27 mouse cellular contexts compared by ENCODE assay signal in genomic region chr11:78889156-78889555, GRCm38 (mm10). TPM values are rescaled to one million over a fixed set of nuclear protein-coding genes. Genes with fewer than 3 reads are reported as not detected.
A peak's percentile ranks its signal among the peaks of the same experiment; 100 is the strongest.
DNase-seq lines count a peak whose midpoint lies in the region; ATAC-seq and TF ChIP-seq lines count a peak whose summit lies in the region.
"Had no signal": no experiment of that assay in that cellular context is flagged by ENCODE, and none has a peak within 500 bp of the region (broad histone marks: within the 10 kb centered on the region; RNA-seq: fewer than 3 reads in every experiment).

No protein-coding gene starts in this region.

- dilution Hi-C loops in CH12.LX (cut with MboI; ENCODE audit: extremely low pct_ligation_motif_present, extremely low pct_unique_long_range_greater_than_20kb, low sequenced_read_pairs), result no loop called here

- H3K79me2 ChIP-seq in CH12.LX (replicated peaks; ENCODE audit: control insufficient read depth, extremely low read depth, insufficient read depth, poor library complexity, severe bottlenecking), result no peaks in the 10 kb centered on the region

- POLR2A ChIA-PET in Patski (lab: Charles Lee), result no interaction called here

- H3K36me3 ChIP-seq in hindbrain, postnatal 0 days (ENCODE audit: insufficient read depth, low read length), result no peaks in the 10 kb centered on the region
- H3K36me3 ChIP-seq in hindbrain, embryonic 13.5 days, result no peaks in the 10 kb centered on the region
- no peaks in the 10 kb centered on the region for H3K36me3 ChIP-seq in midbrain, embryonic 10.5 days
- no peaks in the 10 kb centered on the region for H3K36me3 ChIP-seq in midbrain, embryonic 15.5 days (replicated peaks)
- H3K36me3 ChIP-seq in CH12.LX (replicated peaks in 1 of 2; ENCODE audit: control insufficient read depth in 1 of 2, insufficient read depth in 1 of 2, low read length in 1 of 2), result no peaks in the 10 kb centered on the region
- H3K36me3 ChIP-seq: embryonic facial prominence, embryonic 10.5 days; embryonic facial prominence, embryonic 13.5 days; forebrain, embryonic 12.5 days; forebrain, embryonic 15.5 days; heart, embryonic 13.5 days; hindbrain, embryonic 15.5 days; intestine, embryonic 15.5 days had no signal

- no peaks in the 10 kb centered on the region for H3K9me3 ChIP-seq in hindbrain, postnatal 0 days (ENCODE audit: low read length)
- H3K9me3 ChIP-seq in hindbrain, embryonic 13.5 days, result no peaks in the 10 kb centered on the region
- no peaks in the 10 kb centered on the region for H3K9me3 ChIP-seq in midbrain, embryonic 10.5 days (replicated peaks)
- H3K9me3 ChIP-seq in midbrain, embryonic 15.5 days, result no peaks in the 10 kb centered on the region
- H3K9me3 ChIP-seq in CH12.LX (replicated peaks; ENCODE audit: low read length), result no peaks in the 10 kb centered on the region
- H3K9me3 ChIP-seq: embryonic facial prominence, embryonic 10.5 days; embryonic facial prominence, embryonic 13.5 days; forebrain, embryonic 12.5 days; forebrain, embryonic 15.5 days; heart, embryonic 13.5 days; hindbrain, embryonic 15.5 days; intestine, embryonic 15.5 days had no signal

- CTCF ChIA-PET in Patski (lab: Charles Lee), result interaction anchor here (1.0 to 1.8 kb wide), 4 partner anchors 10 to 27 kb away, joined by 3 to 4 read pairs (median 4); no protein-coding TSS in a partner anchor

- TF ChIP-seq RAD21 in CH12.LX (IDR thresholded peaks at IDR 0.05; ENCODE audit: low read depth, low read length), result no peak

- peaks cover 3% of the 10 kb centered on the region; the same call in 1 of the 2 replicates for H3K4me1 ChIP-seq in hindbrain, postnatal 0 days (ENCODE audit: insufficient read depth, low read length)
- peaks cover 17% of the 10 kb centered on the region for H3K4me1 ChIP-seq in hindbrain, embryonic 13.5 days (replicated peaks)
- peaks cover 36% of the 10 kb centered on the region for H3K4me1 ChIP-seq in midbrain, embryonic 10.5 days
- H3K4me1 ChIP-seq in midbrain, embryonic 15.5 days, result peaks cover 20% of the 10 kb centered on the region
- peaks cover 9 to 32% of the 10 kb centered on the region in 2 experiments for H3K4me1 ChIP-seq in CH12.LX (ENCODE audit: control insufficient read depth in 1 of 2, insufficient read depth in 2 of 2)
- H3K4me1 ChIP-seq: intestine, embryonic 15.5 days had no signal

- H3K9ac ChIP-seq in hindbrain, postnatal 0 days (replicated peaks; ENCODE audit: low read length), result no peak overlapping the region
- H3K9ac ChIP-seq in hindbrain, embryonic 13.5 days, result no peak overlapping the region
- no peak overlapping the region for H3K9ac ChIP-seq in midbrain, embryonic 15.5 days
- no peak overlapping the region for H3K9ac ChIP-seq in CH12.LX (ENCODE audit: insufficient read depth, low read depth)
- H3K9ac ChIP-seq: embryonic facial prominence, embryonic 13.5 days; forebrain, embryonic 12.5 days; forebrain, embryonic 15.5 days; heart, embryonic 13.5 days; hindbrain, embryonic 15.5 days; intestine, embryonic 15.5 days had no signal

- no peak overlapping the region for H3K4me3 ChIP-seq in hindbrain, postnatal 0 days (ENCODE audit: low read length)
- H3K4me3 ChIP-seq in hindbrain, embryonic 13.5 days, result no peak overlapping the region
- H3K4me3 ChIP-seq in midbrain, embryonic 10.5 days, result no peak overlapping the region
- no peak overlapping the region for H3K4me3 ChIP-seq in midbrain, embryonic 15.5 days
- no peak overlapping the region for H3K4me3 ChIP-seq in CH12.LX (replicated peaks in 1 of 3; ENCODE audit: low read depth in 2 of 3, low read length in 2 of 3, poor library complexity in 1 of 3)
- H3K4me3 ChIP-seq: embryonic facial prominence, embryonic 10.5 days; embryonic facial prominence, embryonic 13.5 days; erythroblast, embryonic 14.5 days; forebrain, embryonic 12.5 days; forebrain, embryonic 15.5 days; heart, embryonic 13.5 days; hindbrain, embryonic 15.5 days; intestine, embryonic 15.5 days had no signal

- H3K27ac ChIP-seq in hindbrain, postnatal 0 days, result no peak overlapping the region
- H3K27ac ChIP-seq in hindbrain, embryonic 13.5 days, result no peak overlapping the region
- H3K27ac ChIP-seq in midbrain, embryonic 10.5 days (replicated peaks), result peak overlapping the region; percentile 6; the same call in 1 of the 2 replicates
- no peak overlapping the region for H3K27ac ChIP-seq in midbrain, embryonic 15.5 days
- no peak overlapping the region for H3K27ac ChIP-seq in CH12.LX (ENCODE audit: insufficient read depth, low read depth)
- H3K27ac ChIP-seq: embryonic facial prominence, embryonic 10.5 days; embryonic facial prominence, embryonic 13.5 days; forebrain, embryonic 12.5 days; forebrain, embryonic 15.5 days; heart, embryonic 13.5 days; hindbrain, embryonic 15.5 days; intestine, embryonic 15.5 days had no signal

- H3K27me3 ChIP-seq in hindbrain, postnatal 0 days (ENCODE audit: insufficient read depth, low read length), result no peaks in the 10 kb centered on the region
- no peaks in the 10 kb centered on the region for H3K27me3 ChIP-seq in hindbrain, embryonic 13.5 days
- H3K27me3 ChIP-seq in midbrain, embryonic 10.5 days (ENCODE audit: low read depth, poor library complexity, severe bottlenecking), result no peaks in the 10 kb centered on the region
- H3K27me3 ChIP-seq in midbrain, embryonic 15.5 days (replicated peaks), result no peaks in the 10 kb centered on the region
- H3K27me3 ChIP-seq in CH12.LX (replicated peaks) (no peaks in the 10 kb centered on the region), Patski (no peaks in the 10 kb centered on the region)
- H3K27me3 ChIP-seq: embryonic facial prominence, embryonic 13.5 days; forebrain, embryonic 12.5 days; forebrain, embryonic 15.5 days; heart, embryonic 13.5 days; intestine, embryonic 15.5 days had no signal

- H3K4me2 ChIP-seq in hindbrain, postnatal 0 days (ENCODE audit: low read depth, low read length), result no peak overlapping the region
- H3K4me2 ChIP-seq in hindbrain, embryonic 13.5 days, result no peak overlapping the region
- no peak overlapping the region for H3K4me2 ChIP-seq in midbrain, embryonic 15.5 days
- H3K4me2 ChIP-seq in CH12.LX (ENCODE audit: insufficient read depth, low read depth, poor library complexity, severe bottlenecking), result no peak overlapping the region
- H3K4me2 ChIP-seq: embryonic facial prominence, embryonic 13.5 days; forebrain, embryonic 12.5 days; forebrain, embryonic 15.5 days; heart, embryonic 13.5 days; hindbrain, embryonic 15.5 days; intestine, embryonic 15.5 days had no signal

- TF ChIP-seq EP300 in CH12.LX (IDR thresholded peaks at IDR 0.05; ENCODE audit: low read length), result peak; percentile 44

- 84% methylated on average over 4 of the region's 4 CpGs for WGBS in hindbrain, postnatal 0 days
- WGBS in hindbrain, embryonic 13.5 days, result 94% methylated on average over 4 of the region's 4 CpGs
- 89% methylated on average over 4 of the region's 4 CpGs for WGBS in midbrain, embryonic 10.5 days
- 91% methylated on average over 4 of the region's 4 CpGs for WGBS in midbrain, embryonic 15.5 days

- DNase-seq in hindbrain, postnatal 0 days (ENCODE audit: low spot score), result peak; percentile 28
- DNase-seq in midbrain, embryonic 10.5 days (ENCODE audit: low spot score), result no peak
- DNase-seq in CH12.LX (ENCODE audit: extremely low read depth) (peak; percentile 17), Patski (ENCODE audit: low read depth, low spot score) (peak; percentile 86)
- no peak for DNase-seq in spleen, postnatal 10 days (ENCODE audit: low spot score in 2 of 2)
- DNase-seq: adrenal gland, postnatal 10 days; adrenal gland, postnatal 36 days; cerebellum, adult 18-20 months; cerebellum, adult 9-11 months; cerebellum, postnatal 36 days; embryo, embryonic 11 days; gastrocnemius, postnatal 25 days; heart, adult 18-20 months; heart, postnatal 14 days; heart, postnatal 4 days had no signal

- no peak for ATAC-seq in hindbrain, postnatal 0 days
- no peak for ATAC-seq in hindbrain, embryonic 13.5 days (ENCODE audit: low FRiP score)
- ATAC-seq in midbrain, embryonic 15.5 days (replicated peaks), result no peak
- ATAC-seq in Patski, result no peak
- ATAC-seq: activated CD4-positive, CD25-positive, alpha-beta regulatory T cell, adult 4 months; CD4-positive, CD25-positive, alpha-beta regulatory T cell, adult 4 months; forebrain, embryonic 15.5 days; intestine, embryonic 15.5 days had no signal

- TF ChIP-seq POLR2A in CH12.LX (IDR thresholded peaks at IDR 0.05; ENCODE audit: low read depth, low read length), result no peak

- in situ Hi-C loops in CH12.LX (cut with MboI; ENCODE audit: low pct_ligation_motif_present, low pct_unique_long_range_greater_than_20kb, low sequenced_read_pairs), result no loop called here
- in situ Hi-C loops in Patski (cut with MboI; ENCODE audit: low pct_unique_long_range_greater_than_20kb), result no loop called here

- no peak for TF ChIP-seq CTCF in hindbrain, postnatal 0 days (IDR thresholded peaks at IDR 0.05; ENCODE audit: low read depth)
- TF ChIP-seq CTCF in CH12.LX (conservative IDR thresholded peaks at IDR 0.05 in 1 of 2, IDR thresholded peaks at IDR 0.05 in 1 of 2; ENCODE audit: low read depth in 2 of 2, low read length in 2 of 2), result no peak
- no peak for TF ChIP-seq CTCF in Patski (IDR thresholded peaks at IDR 0.05)

TF ChIP-seq in CH12.LX, 34 proteins besides CTCF, POLR2A, EP300 and RAD21 (continues in another document):
- TF ChIP-seq MAX (IDR thresholded peaks at IDR 0.05; ENCODE audit: low read length) (0 out of 2 replicates have a peak, but pooled peaks have one; percentile 30), NELFE (IDR thresholded peaks at IDR 0.05; ENCODE audit: low read depth, low read length) (no peak), GABPA (IDR thresholded peaks at IDR 0.05; ENCODE audit: insufficient replicate concordance, low read depth, low read length) (no peak), E2F4 (IDR thresholded peaks at IDR 0.05; ENCODE audit: insufficient replicate concordance, low read depth, low read length) (no peak), BHLHE40 (IDR thresholded peaks at IDR 0.05; ENCODE audit: low read depth, low read length) (no peak), PAX5 (IDR thresholded peaks at IDR 0.05; ENCODE audit: low read length) (no peak), ELF1 (IDR thresholded peaks at IDR 0.05; ENCODE audit: low read depth, low read length) (no peak), NRF1 (IDR thresholded peaks at IDR 0.05; ENCODE audit: low read depth, low read length) (no peak), MYC (IDR thresholded peaks at IDR 0.05; ENCODE audit: low read depth, low read length) (0 out of 2 replicates have a peak, but pooled peaks have one; percentile 30), IRF4 (IDR thresholded peaks at IDR 0.05; ENCODE audit: low read depth, low read length) (peak; percentile 51; the same call in 1 of the 2 replicates)

RNA-seq across cellular contexts. Expression of gene Nos2, which starts 31.4 kb away (rescaled TPM):
- total RNA-seq in hindbrain, postnatal 0 days (2014; rRNA removed), result 0.21 and 0.36 TPM in 2 replicates
- 0.41 and 0.52 TPM in 2 replicates for polyA plus RNA-seq in hindbrain, postnatal 0 days (2015; fragmentation: Nextera tagmentation; extraction: Ambion mirVana)
- 1.3 and 1.5 TPM in 2 replicates for polyA plus RNA-seq in hindbrain, embryonic 13.5 days (2015; fragmentation: Nextera tagmentation; extraction: Ambion mirVana)
- 0.93 and 1.0 TPM in 2 replicates for polyA plus RNA-seq in midbrain, embryonic 10.5 days (2016; fragmentation: Nextera tagmentation; extraction: Ambion mirVana)
- polyA plus RNA-seq in midbrain, embryonic 15.5 days (2015; fragmentation: Nextera tagmentation; extraction: Ambion mirVana), result 1.1 and 1.6 TPM in 2 replicates
- total RNA-seq in CH12.LX (2012; rRNA removed) (0.80 and 3.4 TPM in 2 replicates), CH12.LX (2014; rRNA removed) (1.3 and 1.6 TPM in 2 replicates)
- polyA plus RNA-seq in CH12.LX (2012; ENCODE audit: insufficient read length, low read depth) (1.8 and 2.0 TPM in 2 replicates), Patski (2021) (0.26 TPM)
- polyA plus RNA-seq: activated CD4-positive, CD25-positive, alpha-beta regulatory T cell, adult 4 months; CD4-positive, CD25-positive, alpha-beta regulatory T cell, adult 4 months; erythroblast, embryonic 14.5 days had no signal

Comparison
In these comparisons a context has a peak if more than half of its experiments do, and no peak if none do; other contexts are left out.
1. DNase-seq: peak in hindbrain, postnatal 0 days (single experiment), CH12.LX (single experiment) and Patski (single experiment); none in midbrain, embryonic 10.5 days (single experiment) and spleen, postnatal 10 days (0 of 2).